Mouse (Mus musculus) embryonic fibroblast, embryonic 13.5 days (primary cell): ENCODE measurements around the gene H2-DMb1. TPM values are rescaled to one million over a fixed set of nuclear protein-coding genes. Genes with fewer than 3 reads are reported as not detected.

Experiments used
- H3K27ac ChIP-seq: 2 replicates; pipeline ENCODE4 v1.5.1; 2012; ENCODE audit warnings: low read length, control low read depth, inconsistent platforms; ENCODE audit not compliant: insufficient read depth
- H3K4me1 ChIP-seq: 2 replicates; pipeline ENCODE4 v1.6.1; 2011; ENCODE audit warnings: low read length; ENCODE audit not compliant: control insufficient read depth, insufficient read depth
- H3K4me3 ChIP-seq: 2 replicates; pipeline ENCODE4 v1.5.1; 2011; ENCODE audit warnings: mild to moderate bottlenecking, control low read depth, low read length; ENCODE audit not compliant: insufficient read depth
- CTCF ChIP-seq: IDR thresholded peaks from 2 replicates; pipeline ENCODE4 v1.5.1; 2011; ENCODE audit warnings: mild to moderate bottlenecking, control low read depth, low read length, moderate library complexity, borderline replicate concordance; ENCODE audit not compliant: insufficient read depth
- POLR2A ChIP-seq: IDR thresholded peaks from 2 replicates; pipeline ENCODE4 v1.6.1; 2011; ENCODE audit warnings: low read depth, mild to moderate bottlenecking, control low read depth, low read length, moderate library complexity
- polyA plus RNA-seq: library from polyadenylated mRNA; stranded (reverse); fragments of >200 nt; gene quantifications from 2 replicates; pipeline ENCODE4 v1.2.4, GENCODE M21; 2011; ENCODE audit warnings: low read depth; ENCODE audit not compliant: missing spikeins, insufficient read length

Gene H2-DMb1
- polyA plus RNA-seq, 1 experiment: 2.4 TPM

GRCm38 (mm10) chr17:34131911-34132310 is 21.0 kb upstream of the H2-DMb1 start:
- Histone ChIP-seq H3K4me3 (no peak overlapping the region), H3K27ac (no peak overlapping the region), H3K4me1 (peaks cover 6% of the 10 kb centered on the region)
- TF ChIP-seq POLR2A (peak; percentile 52), CTCF (no peak)

DNA sequence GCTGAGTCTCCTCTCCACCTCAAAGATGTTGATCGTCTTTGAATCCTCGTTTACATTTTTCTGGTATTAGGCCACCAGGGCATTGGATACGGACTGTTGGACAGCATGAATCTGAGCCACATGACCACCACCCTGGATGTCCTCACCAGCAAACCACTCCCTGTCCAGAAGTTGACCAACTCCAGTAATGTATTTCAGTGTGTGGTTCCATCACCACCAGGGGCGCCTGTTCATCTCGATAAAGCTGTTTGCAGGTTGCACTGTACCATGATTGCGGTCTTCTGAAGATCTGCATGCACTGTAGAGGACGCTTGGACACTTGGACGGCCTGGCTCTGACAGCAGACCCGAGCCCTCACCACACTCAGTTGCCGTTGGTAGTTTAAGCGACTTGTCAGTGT is 19.6 kb upstream of the H2-DMb1 start:
- no peak overlapping the region for H3K27ac ChIP-seq
- TF ChIP-seq CTCF (no peak), POLR2A (peak; percentile 39; the same call in 1 of the 2 replicates)
- H3K4me1 ChIP-seq: no peaks in the 10 kb centered on the region
- no peak overlapping the region for H3K4me3 ChIP-seq

DNA sequence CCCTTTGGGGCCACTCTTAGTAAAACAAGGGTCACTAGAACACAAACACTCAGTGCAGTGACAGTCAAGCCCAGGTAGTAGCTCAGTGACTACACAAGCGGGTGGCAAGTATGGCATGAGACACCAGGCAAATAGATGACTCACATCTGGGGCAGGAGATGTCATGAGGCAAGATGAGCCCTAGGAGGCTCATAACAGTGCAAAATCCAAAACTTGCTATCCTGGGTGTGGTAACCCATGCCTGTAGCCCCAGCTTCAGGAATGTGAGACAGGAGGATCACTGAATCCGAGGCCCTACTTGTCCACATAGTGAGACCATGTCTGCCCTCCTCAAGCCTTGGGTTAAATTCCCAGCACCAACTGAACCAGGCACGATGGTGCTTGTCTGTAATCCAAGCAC is 18.4 kb upstream of the H2-DMb1 start:
- Histone ChIP-seq H3K4me3 (no peak overlapping the region), H3K27ac (no peak overlapping the region), H3K4me1 (0 out of 2 replicates have a peak, but pooled peaks cover 2% of the 10 kb centered on the region)
- TF ChIP-seq CTCF (no peak), POLR2A (no peak)

GRCm38 (mm10) chr17:34135297-34136224 is 17.3 kb upstream of the H2-DMb1 start:
- no peak overlapping the region for H3K27ac ChIP-seq
- H3K4me3 ChIP-seq: peak overlapping the region; percentile 23
- H3K4me1 ChIP-seq: peaks cover 5% of the 10 kb centered on the region; the same call in 1 of the 2 replicates
- TF ChIP-seq POLR2A (no peak), CTCF (peak; percentile 87)

DNA sequence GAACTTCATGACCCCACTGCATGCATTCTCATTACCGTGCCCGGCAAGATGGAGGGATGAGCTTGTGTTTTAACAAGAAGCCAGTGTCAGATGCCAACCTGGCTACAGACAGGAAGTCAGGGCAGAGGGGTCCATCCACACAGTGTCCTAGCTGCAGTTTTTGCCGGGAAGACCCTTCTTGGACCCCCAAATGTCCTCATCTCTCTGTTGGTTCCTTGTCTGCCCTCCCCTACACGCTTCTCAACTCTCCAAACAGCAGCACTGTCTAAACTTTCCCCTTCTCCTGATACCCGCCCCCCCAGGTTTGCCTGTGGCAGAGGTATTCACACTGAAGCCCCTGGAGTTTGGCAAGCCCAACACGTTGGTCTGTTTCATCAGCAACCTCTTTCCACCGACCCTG is 15.3 kb upstream of the H2-DMb1 start:
- TF ChIP-seq CTCF (no peak), POLR2A (no peak)
- Histone ChIP-seq H3K4me1 (peaks cover 5% of the 10 kb centered on the region; the same call in 1 of the 2 replicates), H3K27ac (no peak overlapping the region), H3K4me3 (no peak overlapping the region)

- TF ChIP-seq CTCF: no peak
- H3K4me3 ChIP-seq: no peak overlapping the region
- H3K27ac ChIP-seq: no peak overlapping the region
- peaks cover 5% of the 10 kb centered on the region; the same call in 1 of the 2 replicates for H3K4me1 ChIP-seq
These were observed 14.2 kb upstream of the H2-DMb1 start for GRCm38 (mm10) chr17:34138655-34139054.

- TF ChIP-seq POLR2A (no peak), CTCF (no peak)
- H3K4me1 ChIP-seq: peaks cover 5% of the 10 kb centered on the region; the same call in 1 of the 2 replicates
- peak overlapping the region; percentile 45 for H3K4me3 ChIP-seq
- H3K27ac ChIP-seq: no peak overlapping the region
These were observed 13.5 kb upstream of the H2-DMb1 start for GRCm38 (mm10) chr17:34139416-34139815.

GRCm38 (mm10) chr17:34140240-34140639 is 12.6 kb upstream of the H2-DMb1 start:
- TF ChIP-seq POLR2A: no peak
- no peak for TF ChIP-seq CTCF
- H3K4me3 ChIP-seq: no peak overlapping the region
- H3K27ac ChIP-seq: no peak overlapping the region
- peaks cover 5% of the 10 kb centered on the region; the same call in 1 of the 2 replicates for H3K4me1 ChIP-seq

GRCm38 (mm10) chr17:34141448-34141847 is 11.4 kb upstream of the H2-DMb1 start:
- TF ChIP-seq CTCF (no peak), POLR2A (no peak)
- H3K4me3 ChIP-seq: no peak overlapping the region
- H3K4me1 ChIP-seq: peaks cover 5% of the 10 kb centered on the region; the same call in 1 of the 2 replicates
- no peak overlapping the region for H3K27ac ChIP-seq

DNA sequence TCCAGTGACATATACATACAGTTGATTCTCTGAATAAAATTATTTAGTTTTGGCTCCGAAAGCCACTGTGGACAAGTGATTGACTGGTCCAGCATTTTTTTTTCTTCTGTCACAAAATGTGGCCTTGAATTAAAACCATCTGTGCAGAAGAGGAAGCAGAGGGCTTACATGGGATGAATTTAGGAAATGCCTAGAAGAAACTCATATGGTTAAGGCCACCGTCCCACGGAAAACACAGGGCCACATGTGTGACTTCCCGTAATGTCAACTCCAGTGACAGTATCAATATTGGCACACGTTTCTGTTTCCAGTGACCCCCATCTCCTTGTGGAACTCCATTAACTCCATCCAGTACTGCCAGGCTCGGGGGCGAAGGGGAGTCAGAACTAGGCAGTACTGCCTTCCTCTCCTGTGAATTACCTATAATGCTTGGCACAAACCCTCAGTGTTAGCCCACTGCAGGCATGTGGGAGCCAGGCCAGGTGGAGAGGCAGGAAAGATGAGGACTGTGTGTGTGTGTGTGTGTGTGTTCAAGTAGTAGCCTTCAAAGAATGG is 10.3 kb upstream of the H2-DMb1 start:
- Histone ChIP-seq H3K4me1 (peaks cover 5% of the 10 kb centered on the region; the same call in 1 of the 2 replicates), H3K4me3 (no peak overlapping the region)

DNA sequence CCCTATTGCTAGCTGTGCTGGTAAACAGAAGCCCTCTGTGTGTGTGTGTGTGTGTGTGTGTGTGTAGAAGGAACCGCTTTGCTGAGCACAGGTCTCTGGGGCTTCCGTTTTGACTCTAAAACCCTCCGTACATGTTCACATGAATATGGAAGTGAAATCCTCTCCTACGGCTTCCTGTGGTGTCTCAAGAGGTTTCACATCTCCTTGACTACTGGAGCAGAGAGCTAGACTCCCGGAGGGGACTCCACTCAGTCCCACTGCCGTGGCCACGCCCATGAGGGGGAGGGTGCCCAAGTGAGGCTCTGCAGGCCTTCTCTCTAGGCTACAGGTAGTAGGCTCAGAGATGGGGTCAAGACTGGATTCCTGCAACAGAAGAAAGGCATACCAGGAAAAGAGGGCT is 9.8 kb upstream of the H2-DMb1 start, which contains the start of gene H2-DMb2:
Gene H2-DMb2 (plus strand): TSS at position 275 of the 400 bp plus-strand sequence.
- Histone ChIP-seq H3K4me3 (no peak within 1 kb of the TSS), H3K4me1 (peaks cover 5% of the 10 kb centered on the region; the same call in 1 of the 2 replicates), H3K27ac (no peak within 1 kb of the TSS)
- TF ChIP-seq CTCF: no peak
- TF ChIP-seq POLR2A: no peak

More for the DNA sequence above, 10.3 kb upstream of the H2-DMb1 start:
- no peak for TF ChIP-seq POLR2A
- no peak for TF ChIP-seq CTCF
- H3K27ac ChIP-seq: no peak overlapping the region
